Mouse (Mus musculus) urinary bladder, postnatal 25 days (tissue): ENCODE results near the gene Lcn5.
"Not testable (repeated sequence)": the region's sequence is repeated elsewhere in the genome, so short reads cannot be mapped to it uniquely, and the experiment has no call there.

Source experiments
- DNase-seq: peaks from one replicate; pipeline ENCODE4 v3.0.0; 2022; ENCODE audit warnings: low spot score

The Lcn5 gene

GRCm38 (mm10) chr2:25679559-25679958 is 21.8 kb downstream of the Lcn5 start:
- DNase-seq = no peak

- no peak for DNase-seq
Observed at GRCm38 (mm10) chr2:25682426-25682825, 24.7 kb downstream of the Lcn5 start, which contains the start of gene Lcn10. TSS of gene Lcn10 (plus strand) at chr2:25682726.

DNA sequence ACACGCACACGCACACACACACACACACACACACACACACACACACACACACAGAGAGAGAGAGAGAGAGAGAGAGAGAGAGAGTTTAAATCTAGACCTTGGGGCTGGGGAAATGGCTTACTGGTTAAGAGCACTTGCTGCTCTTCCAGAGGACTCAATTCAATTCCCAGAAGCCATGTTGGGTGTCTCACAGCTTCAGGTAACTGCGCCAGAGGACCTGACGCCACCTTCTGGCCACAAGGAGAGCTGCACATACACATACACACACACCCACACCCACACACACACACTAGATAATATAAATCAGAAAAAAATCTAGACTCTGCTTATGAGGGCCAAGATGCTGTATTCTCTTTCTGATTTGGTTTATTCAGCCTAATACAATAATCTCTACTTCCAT is 29.2 kb downstream of the Lcn5 start:
- no peak for DNase-seq

GRCm38 (mm10) chr2:25694605-25695004 is 36.9 kb downstream of the Lcn5 start:
- DNase-seq = peak; percentile 72

DNA sequence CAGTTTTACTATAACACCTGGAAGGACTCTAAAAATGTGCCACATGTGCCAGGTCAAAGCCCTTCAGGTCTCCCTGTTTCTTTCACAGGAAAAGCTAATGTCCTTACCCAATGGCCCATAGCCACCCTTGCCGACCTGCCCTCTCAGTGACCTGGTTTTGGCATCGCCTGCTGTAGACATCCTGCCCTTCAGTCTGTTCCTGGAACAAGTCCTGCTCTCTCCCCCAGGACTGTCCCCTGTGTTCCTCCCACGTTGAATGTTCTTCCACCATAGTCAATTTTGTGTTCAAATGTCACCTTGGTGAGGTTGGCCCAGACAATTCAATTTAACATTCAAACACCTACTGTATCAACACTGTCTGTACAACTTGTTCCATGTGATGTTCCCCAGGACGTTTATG is 39.2 kb downstream of the Lcn5 start:
- no peak for DNase-seq

GRCm38 (mm10) chr2:25698696-25699095 is 40.9 kb downstream of the Lcn5 start:
- DNase-seq = no peak

DNA sequence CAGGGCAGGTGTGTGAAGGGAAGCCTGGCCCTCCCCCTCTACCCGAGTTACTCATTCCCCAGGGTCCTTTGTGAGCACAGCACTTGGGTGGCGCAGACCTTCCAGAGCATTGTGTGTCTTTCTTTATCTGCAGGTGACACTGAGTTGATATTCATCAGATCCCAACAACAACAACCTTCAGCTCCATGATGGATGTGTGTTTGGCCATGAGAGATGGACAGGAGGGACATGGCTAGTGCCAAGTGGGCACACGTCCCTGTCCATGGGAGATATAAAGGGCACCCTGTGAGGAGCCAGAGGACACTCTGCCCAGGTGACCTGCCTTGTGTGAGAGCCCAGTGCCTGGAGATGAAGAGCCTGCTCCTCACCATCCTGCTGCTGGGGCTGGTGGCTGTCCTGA is 42.0 kb downstream of the Lcn5 start, which contains the start of gene Obp2a:
Gene Obp2a, plus strand, starts transcription at position 301 of the 400 bp plus-strand sequence.
- DNase-seq = not testable (repeated sequence)

DNA sequence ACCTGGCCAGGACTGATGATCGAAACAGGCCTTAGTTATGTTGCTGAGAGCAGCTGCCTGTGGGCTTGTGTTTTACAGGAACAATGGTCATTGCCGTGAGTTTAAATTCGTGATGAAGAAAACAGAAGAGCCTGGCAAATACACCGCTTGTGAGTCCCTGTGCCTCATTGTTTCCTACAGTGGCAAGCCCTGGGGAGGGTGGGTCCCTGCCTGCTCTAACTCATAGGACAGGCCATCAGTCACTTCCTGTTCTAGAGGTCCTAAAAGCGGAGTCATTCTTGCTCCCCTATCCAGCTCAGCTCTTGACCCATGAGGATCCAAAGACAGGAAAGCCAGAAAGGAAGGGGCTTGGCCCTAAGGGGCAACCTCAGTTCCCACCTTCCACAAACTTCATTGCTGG is 43.2 kb downstream of the Lcn5 start:
- no peak for DNase-seq

DNA sequence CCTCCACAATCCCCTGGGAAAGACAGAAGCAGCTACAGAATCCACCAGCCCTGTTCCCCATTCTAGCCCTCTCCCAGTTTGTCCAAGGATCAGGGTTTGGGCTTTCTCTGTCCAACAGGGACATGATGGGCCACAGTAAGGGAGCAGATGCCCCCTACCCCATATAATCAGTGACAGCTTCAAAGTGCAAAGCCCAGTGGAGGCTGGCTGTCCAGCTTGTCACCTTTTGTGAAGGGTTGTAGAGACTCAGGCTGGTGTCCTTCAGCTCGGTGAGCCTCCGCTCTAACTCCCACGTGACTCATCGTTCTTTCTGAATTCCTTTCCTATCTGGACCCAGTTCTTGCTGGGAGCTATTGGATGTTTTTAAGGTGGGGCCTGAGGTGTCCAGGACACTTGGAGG is 46.0 kb downstream of the Lcn5 start:
- no peak for DNase-seq

GRCm38 (mm10) chr2:25706643-25707481 is 49.1 kb downstream of the Lcn5 start, which contains the start of gene Bmyc:
TSS of gene Bmyc (plus strand) at chr2:25706739.
- peak; percentile 67 for DNase-seq

DNA sequence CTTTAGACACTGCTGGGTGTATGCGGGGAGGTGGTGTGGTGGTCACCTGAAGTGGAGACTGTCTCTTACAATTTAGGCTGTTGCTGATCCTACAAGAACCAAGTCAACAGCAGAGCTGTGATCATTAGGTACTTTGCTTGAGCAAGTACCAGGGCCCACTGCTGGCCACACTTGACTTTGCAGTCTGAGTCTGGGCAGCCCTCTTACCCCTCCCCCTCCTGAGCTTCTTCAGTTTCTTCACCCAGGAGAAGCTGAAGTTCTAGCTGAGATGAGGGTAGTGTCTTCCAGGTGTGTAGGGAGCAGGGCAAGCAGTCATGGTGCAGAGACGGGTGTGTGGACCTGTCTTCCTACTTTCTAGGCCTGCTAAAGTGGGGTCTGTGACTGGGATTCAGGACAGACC is 50.4 kb downstream of the Lcn5 start:
- peak; percentile 16 for DNase-seq

DNA sequence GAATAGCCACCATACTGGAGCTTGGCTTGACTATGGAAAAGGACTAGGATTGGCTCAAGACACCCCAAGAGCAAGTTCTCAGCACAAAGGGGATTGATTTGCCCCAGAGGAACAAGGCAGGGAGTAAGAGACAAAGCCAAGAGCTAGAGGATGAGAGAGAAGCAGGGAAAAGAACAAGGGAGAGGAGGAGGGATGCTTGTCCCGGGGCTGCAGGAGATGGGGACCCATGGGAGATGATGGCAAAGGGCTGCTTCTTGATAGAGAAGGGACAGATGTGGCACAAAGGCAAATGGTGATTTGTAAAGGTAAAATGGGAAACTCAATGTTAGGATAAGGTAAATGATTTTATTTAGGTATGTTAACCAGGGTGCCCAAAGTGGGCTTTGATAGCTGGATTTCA is 51.3 kb downstream of the Lcn5 start:
- not testable (repeated sequence) for DNase-seq

GRCm38 (mm10) chr2:25709791-25710190 is 52.0 kb downstream of the Lcn5 start:
- not testable (repeated sequence) for DNase-seq
